Mouse (Mus musculus) cerebellum, postnatal 14 days (tissue): ENCODE measurements around the gene Chpf.
A peak's percentile ranks its signal among the peaks of the same experiment; 100 is the strongest.

Experiments used
- DNase-seq, 2 experiments: peaks; one replicate each; pipeline ENCODE4 v3.0.0; 2021; ENCODE audit warnings: mixed read lengths in 2 of 2

Chpf gene

DNA sequence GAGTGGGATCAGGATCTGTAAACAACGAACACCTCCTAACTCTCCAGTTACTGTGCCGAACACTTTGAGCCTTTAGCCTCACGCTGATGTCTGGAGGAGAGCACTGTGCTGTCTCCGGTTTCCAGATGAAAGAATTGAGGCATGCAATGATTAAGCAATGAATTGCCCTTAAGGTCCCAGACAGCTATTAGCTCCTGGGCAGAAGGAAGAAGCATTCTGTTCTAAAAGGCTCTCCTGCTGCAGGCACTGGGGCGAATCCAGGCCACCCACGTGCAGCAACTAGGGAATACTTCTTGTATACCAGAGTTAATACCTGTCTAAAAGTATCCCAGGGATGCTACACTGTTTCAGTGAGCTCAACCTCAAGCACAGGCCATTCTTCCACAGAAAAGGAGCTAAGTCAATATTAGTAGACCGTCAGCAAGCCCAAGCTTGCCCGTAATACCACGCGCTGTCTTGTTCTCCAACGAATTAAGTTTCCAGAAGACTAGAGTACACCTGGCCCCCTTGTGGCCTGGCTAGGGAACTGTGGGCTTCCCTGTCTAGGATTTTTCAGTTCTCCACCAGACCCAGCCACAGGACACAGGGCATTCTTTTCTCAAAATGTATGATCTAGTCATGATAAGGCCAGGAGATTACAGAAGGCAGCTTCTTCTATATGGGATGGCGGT lies 15.9 kb upstream of the Chpf start:
- DNase-seq, result peak; percentile 69 to 72

DNA sequence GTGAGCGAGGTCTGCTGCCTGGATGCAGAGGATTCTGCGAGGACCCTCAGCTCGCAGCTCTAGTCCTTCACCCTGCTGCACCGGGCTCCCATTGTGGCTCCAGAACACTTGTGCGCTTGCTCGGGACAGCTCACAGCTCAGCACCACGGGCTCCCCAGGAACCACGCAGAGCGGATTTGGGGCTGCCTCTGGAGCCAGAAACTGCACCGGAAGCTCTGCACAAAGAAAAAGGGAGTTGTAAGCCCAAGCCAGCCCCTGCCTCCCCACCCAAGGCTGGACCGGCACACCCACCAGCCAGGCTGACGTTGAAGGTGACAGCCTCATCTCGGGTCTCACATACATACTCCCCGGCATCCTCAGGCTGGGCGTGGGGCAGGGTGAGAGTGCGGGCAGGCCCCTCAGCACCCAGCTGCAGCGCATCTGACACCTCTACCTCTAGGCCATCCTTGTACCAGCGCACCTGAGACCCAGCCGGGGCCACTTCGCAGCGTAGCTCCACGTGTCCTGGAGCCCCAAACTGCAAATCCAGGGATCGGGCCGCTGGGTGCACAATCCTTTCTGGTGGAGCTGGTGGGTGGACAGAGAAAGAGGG lies 13.6 kb upstream of the Chpf start:
- no peak for DNase-seq

DNA sequence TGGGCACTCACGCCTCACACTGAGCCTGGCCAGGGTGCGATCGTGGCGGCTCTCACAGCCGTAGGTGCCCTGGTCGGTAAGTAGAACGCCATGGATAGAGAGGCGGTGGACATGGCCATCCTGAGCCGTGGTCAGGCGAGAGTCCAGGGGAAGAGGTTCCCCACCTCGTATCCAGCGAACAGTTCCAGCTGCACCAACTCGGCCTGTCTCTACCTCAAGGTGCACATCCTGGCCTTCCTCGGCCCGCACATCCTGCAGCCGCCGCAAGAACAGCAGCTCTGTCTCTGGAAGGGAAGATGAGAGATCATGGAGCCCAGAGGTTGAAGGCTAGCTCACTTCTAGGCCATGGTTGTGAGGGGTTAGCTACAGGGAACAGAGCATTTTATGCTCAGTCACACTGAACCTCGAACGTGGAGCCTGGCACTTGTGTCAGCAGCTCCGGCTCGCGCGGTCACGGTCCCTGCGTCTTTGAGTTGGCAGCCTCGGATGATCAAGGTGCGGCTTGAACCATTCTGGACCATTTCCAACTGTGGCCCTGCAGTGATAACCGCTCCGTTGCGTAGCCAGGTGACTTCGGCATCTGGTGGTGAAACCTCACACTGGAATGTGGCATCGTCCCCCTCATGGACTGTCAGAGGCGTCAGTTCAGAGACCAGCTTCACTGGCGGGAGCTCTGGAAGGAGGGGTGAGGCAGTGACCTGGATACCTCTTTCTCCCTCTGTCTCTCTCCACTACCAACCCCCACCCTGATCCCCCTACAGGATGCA lies 11.9 kb upstream of the Chpf start:
- DNase-seq, result no peak

DNA sequence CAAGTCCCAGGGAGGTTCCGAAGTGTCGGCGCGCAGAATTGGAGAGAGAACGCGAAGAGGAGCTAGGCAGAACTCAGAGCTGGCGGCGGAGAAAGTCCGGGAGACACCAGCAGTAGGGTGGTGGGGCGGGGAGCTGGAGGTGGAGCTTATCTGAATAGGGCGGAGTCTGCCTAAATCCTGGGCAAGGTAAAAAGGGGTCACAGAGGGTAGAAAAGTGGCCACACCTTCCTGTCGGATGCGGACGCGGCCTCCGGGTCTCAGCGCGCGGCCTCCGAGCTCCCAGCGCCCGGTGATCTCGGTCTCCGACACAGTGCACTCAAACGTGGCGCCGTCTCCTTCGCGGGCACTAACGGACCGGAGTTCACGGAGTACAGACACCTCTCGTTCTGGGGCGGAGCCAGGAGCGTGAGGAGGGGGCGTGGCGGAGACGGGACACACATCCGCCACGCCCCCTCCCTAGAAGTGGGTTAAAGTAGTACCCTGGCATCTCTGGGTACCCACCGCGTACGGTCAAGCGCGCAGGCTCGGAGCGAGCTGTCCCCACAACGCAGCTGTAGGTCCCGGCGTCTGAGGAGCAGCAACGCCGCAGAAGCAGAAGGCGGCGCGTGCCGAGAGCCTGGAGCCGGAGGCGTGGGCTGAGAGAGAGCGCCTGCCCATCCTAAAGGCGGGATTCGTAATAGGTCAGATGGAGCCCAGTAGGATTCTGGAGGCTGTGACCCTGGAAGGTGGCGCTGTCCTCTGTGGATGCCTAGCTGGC lies 8.5 kb upstream of the Chpf start:
- peak; percentile 83 to 85 for DNase-seq

DNA sequence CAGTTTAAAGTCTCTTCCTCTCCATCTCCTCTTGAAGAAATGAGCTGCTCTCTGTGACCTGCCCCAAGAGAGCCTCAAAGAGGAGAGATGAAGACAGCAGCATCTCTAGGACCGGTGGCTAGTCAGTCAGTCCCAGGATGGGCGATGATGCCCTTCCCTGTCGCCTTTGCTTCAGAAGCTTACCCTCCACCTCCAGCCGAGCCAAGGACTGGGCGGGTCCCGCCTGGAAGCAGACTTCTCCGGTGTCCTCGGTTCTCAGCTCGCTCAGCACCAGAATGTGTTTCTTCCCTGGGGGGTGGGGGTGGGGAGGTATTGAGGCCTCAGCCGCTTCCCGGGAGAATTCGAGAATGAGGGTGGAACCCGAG lies 7.9 kb upstream of the Chpf start:
- DNase-seq, result no peak

DNA sequence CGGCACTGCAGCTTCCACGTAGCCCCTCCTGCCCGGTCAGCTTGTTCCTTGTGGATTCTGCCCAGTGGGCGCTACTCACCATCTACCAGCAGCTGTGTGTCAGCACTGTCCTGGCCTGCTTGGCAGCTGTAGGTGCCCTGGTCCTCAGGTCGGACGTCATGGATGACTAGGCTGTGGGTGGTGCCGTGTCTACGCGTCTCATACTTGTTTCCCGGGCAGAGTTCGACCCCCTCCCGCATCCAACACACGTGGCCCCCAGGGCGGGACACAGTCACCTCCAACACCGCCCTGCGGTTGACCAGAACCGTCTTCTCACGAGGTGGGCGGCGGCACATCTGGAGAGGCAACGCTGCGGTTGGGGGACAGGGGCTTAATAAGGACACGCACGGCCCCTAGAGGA lies 7.5 kb upstream of the Chpf start:
- no peak for DNase-seq

DNA sequence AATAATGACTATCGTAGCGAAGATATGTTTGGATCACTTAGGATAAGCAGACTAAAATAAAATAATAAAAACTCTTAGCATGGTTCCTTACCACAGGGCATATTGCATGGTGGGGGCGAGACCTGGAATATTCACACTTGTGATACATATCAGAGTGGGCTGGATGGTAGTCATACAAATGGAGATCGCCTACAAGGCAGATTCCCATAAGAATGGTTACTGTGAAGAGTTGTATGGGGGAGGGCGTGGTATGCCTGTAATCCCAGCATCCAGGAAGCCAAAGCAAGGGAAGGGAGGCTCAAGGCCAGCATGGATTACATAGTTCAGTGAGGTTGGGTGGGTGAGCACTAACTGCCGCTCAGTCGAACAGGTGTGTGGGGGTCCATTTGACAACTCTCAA lies 1.6 kb upstream of the Chpf start:
- no peak for DNase-seq

DNA sequence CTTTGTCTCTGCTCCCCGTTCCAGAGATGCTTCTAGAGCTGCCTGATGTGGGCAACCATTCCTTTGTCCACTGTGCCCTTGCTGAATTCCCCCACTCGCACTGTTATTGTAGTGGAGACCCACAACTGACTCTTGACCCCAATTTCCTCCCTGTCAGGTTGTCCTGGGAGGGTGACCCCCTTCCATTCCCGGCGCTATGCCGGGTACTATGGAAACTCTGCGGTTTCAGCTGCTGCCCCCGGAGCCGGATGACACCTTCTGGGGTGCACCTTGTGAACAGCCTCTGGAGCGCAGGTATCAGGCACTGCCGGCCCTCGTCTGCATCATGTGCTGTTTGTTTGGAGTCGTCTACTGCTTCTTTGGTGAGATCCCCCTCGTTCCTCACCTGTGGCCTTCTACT lies 929 bp upstream of the Chpf start:
- DNase-seq, result peak in 1 of 2 experiments; percentile 46

DNA sequence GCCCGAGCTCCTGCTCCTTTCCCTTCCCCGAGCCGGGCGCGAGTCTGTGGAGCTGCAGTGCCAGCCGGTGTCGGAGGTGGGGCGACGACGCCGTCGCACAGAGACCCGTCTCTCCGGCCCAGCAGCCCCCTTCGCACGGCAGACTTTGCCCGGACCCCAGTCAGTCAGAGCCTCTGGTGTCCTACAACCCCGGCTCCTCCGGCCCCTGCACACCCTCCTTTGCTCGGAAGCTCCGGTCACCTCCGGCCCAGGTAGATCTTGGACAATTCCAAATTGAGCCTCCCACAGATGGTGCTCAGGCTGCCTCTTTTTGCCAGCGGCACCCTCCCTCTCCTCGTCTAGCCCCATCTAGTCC lies 505 bp upstream of the Chpf start:
- DNase-seq, result no peak

DNA sequence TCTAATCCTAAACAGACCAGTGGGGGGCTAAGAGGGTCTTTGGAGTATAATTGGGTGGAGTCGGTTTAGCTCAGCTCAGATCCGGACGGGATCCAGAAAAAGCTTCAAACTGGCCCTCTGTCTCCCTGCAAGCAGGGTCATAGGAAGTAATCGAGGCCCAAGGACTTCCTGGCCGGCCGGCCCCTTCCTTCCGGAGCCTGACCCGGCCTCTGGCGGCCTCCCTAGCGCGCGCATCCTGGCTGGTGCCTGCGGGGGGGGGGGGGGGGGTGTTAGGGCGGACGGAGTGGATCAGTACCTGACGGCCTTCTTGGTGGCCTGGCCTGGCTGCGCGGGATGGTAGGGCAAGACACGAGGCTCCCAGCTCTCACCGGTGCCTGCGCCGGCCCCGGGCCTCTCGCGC lies 610 bp downstream of the Chpf start:
- peak in 1 of 2 experiments; percentile 50 for DNase-seq

DNA sequence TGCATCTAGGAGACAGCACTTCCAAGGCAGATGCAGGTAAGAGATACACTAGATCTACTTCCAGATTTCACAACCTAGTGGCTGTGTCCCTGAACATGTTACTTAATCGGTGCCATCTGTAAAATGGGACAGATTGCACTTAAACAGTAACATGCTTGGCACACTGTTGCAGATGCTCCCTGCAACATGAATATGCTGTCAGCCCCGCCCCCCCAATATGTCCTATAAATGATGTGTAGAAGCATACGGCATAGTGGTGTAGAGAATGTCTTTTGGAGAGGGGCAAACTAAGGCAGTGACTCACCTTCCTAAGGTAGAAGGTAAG lies 1.2 kb downstream of the Chpf start:
- no peak for DNase-seq

DNA sequence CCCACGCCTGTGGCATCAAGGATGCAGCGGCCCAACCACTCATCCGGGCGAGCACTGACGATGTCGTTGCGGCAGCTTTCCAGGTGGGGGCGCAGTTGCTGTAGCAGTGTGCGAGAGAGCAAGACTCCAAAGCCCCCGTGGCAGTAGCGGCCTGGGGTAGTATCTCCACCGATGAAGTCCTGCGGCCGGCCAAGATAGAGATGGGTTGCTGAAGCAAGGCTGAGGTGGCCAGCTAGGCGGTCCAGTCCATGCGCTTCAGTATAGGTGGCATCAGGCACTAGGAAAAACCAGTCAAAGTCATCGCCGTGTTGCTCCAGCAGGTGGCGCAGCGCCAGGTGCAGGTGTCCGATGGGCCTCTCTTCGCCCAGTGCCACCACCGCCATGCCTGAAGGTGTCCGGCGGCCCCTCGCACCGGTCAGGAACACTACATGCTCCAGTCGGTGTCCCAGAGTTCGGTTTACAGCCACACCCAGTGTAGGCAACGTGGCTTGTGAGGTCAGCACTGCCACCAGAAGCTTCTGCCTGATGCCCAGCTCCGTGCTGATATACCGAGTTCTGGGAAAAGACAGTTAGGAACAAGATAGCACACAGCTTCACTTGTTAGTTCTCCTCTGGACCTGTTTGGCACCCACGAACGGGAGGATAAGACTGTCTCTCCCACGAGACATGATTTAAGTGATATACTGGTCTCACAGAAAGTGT lies 1.7 kb downstream of the Chpf start:
- DNase-seq, result peak; percentile 96

DNA sequence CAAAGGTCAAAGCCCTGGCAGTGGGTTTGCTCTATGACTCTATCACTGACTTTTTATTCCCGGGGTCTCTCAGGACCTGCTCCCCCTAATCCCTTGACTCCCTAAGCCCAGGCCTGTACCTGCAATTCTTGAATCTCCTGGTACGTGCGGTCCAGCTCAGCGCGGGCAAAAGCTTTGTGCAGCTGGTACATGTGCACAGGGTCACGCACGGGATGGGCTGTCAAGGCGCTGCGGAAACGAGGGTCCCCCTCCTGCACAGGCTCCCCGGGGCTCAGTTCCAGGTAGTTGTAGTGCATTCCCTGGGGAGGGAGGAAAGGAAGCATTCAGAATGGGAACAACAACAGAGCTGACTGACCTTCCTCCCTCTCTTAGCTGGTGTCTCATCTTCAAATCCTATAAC lies 2.7 kb downstream of the Chpf start:
- DNase-seq, result no peak

DNA sequence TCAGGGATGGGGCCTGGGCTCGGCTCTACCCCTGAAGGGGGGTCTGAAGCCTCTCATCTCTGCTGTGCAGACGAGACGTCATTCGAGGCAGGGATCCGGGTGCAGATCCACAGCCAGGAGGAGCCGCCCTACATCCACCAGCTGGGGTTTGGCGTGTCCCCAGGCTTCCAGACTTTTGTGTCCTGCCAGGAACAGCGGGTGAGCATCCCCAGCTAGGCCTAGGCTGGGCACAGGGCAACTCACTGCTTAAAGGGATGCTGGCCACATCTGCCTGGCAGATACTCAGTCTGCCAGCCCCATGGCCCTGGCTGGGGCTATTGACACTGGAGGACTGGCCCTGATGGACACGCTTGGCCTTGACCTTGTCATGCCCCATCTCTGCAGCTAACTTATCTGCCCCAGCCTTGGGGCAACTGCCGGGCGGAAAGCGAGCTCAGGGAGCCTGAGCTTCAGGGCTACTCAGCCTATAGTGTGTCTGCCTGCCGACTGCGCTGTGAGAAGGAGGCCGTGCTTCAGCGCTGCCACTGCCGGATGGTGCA lies 9.8 kb downstream of the Chpf start:
- peak in 1 of 2 experiments; percentile 21 for DNase-seq

DNA sequence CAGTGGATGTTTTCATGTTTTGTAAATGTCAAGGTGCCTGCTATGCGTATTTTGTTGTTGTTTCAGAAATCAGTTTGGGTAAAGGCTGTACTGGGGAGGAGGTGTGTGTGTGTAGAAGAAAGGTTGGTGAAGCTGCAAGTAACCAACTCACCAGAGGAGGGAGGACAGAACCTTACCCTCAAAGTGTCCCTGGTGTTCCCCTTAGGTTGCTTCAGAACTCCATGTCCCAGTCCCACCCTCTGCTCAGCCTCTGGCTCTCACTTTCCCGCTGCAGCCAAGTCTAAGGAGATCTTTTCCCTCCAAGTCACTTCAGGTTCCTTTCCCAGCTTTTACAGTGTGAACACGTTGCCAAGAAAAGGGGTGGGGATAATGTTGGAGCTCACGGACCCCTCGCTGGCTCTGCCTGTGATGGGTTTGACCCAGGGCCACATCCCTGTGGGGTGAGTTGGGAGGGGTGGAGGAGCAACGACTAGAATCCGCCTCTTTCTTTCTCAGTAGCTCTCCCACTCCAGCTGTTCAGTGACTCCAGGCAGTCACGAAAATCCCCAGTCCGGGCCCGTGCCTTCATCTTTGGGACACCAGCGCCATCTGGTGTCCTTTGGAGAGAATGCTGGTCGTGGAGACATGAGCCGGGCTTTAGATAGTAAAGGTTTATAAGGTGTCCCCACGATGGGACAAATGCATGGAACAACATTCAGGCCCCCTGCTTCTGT lies 11.7 kb downstream of the Chpf start:
- peak; percentile 88 to 89 for DNase-seq

DNA sequence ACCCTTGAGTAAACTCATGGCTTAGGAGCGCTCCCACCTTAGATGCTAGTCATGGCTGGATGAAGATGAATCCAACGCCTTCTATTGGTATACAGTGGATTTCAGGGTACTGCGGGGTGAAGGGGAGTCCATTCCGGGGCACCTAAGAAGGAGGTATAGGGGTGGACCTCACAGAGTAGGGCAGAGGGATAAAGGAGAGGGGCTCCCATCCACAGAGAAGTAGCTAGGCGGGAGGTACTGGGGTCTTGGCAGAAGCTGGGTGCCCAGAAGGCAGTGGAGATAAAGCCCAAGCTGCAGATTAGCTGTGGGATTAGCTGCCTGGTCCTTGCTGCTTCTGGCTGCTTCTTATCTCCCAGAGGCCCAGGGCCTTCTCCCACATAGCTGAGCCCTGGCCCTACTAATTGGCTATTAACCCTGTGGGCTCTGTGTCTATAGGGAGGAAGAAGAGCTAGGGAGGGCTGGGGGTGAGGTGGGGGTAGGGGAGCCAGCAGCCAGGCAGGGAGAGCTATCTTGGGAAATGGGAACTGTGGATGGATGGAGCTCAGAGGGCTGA lies 15.4 kb downstream of the Chpf start:
- no peak for DNase-seq

DNA sequence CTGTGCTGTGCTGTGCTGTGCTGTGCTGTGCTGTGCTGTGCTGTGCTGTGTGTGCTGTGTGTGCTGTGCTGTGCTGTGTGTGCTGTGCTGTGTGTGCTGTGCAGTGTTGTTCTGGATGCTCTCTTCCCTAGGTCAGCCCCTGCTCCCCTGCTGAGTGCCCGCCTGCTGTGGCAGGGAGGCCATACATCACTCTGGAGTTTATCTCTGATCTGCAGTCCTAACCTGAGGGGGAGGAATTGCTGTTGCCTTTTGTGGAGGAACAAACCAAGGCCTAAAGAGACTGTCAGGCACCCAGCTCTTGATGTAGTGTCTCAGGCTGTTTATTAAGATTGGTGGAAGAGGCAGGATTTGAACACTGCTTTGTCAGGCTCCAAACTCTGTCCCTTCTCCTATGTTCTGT lies 16.5 kb downstream of the Chpf start:
- DNase-seq, result no peak

DNA sequence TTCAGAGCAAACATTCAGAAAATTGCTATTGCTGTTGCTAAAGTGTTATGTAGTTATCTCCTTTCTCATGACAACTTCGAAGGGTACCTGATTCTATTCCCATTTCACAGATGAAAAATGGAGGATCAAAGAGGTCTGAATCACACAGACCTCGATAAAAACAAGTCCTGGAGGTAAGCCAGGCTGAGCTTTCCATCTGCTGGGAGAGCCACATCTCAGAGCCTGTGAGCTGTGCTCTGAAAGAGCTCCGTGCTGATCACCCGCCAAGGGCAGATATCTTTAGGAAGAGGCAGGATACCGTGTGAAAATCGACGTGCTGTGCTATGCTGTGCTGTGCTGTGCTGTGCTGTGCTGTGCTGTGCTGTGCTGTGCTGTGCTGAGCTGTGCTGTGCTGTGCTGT lies 18.8 kb downstream of the Chpf start:
- DNase-seq, result peak in 1 of 2 experiments; percentile 46

DNA sequence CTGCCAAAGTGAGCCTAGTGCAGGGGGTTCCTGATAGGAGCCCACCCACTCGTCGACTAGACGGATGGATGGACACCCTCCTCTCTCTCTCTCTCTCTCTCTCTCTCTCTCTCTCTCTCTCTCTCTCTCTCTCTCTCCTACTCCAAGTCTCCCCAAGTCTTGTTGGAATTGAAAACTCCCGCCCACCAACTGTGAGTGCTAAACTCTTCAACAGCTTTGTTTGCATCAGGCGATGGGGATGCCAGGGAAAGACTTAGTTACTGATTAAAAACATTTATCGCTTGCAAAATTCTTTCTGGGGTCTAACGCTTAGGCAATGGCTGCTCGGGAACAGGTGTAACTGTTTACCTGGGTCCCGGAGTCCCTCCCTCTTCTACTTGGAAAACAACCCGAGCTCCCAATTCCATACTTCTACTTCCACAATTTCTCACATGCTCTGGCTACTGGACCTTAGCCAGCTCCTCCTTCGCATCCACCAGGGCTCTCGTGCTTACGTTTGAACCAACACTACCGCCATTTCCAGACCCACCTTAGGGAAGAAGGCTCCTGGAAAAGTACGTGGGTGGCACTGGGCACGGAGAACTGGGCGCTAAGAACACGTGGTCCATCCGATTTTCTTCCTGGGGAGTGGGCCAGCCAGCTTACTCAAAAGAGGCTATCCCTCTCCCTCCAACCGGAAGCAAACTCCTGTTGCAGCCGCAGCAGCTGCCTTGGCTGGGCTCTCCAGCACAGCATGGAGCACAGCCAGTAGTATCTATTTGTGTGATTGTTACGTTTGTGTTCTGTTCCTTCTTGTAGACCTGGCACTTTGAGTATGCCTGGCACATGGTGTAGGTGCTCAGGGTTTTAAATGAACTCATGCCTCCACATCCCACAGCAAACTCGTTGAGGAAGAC lies 20.1 kb downstream of the Chpf start:
- peak in 1 of 2 experiments; percentile 61 for DNase-seq

DNA sequence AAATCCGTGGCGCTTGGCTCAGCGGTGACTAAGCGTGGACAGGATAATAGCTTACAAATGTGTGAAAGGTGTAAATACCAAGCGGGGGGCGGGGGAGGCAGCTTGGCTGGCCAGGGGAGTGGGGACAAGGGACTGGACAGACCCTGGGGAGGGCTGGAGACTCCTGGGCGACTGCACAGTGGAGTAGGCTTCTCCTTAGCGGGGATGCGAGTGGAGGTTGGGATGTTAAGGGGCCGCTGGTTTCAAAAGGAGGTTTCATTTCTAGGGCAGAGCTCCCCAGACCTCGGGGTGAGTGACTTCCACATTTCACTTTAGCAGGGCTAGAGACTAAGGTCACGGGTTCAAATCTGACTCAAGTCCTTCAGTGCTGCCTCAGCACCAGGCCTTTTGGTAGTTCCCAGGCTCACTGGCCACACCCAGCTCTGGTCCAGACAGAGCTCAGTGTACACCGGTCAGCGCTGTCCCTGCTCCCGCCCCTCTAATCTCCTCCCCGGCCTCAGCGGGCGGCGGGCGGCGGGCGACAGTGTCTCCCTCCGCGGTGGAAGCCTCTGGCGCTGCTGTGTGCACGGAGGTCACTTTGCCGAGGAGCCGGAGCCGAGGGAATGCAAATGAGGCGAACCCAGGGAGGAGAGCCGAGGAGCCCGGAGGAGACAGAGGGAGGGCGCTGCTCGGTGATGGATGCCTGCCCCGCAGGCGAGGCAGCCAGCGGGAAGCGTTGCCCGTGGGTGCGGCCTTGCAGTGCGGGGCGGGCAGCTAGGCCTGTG lies 20.9 kb downstream of the Chpf start:
- peak in 1 of 2 experiments; percentile 29 for DNase-seq
